Mouse (Mus musculus) left cerebral cortex, adult 8-10 months (tissue): Measurements from ENCODE around the gene Gm6020. TPM values are rescaled to one million over a fixed set of nuclear protein-coding genes. Genes with fewer than 3 reads are reported as not detected.
A peak's percentile ranks its signal among the peaks of the same experiment; 100 is the strongest.
"Not testable (repeated sequence)": the region's sequence is repeated elsewhere in the genome, so short reads cannot be mapped to it uniquely, and the experiment has no call there.

Experiments used
- DNase-seq, 2 experiments: peaks; one replicate each; pipeline ENCODE4 v3.0.0; 2022; ENCODE audit warnings: low spot score in 2 of 2
- total RNA-seq, 4 experiments: library from RNA; stranded (reverse); gene quantifications; 2 replicates each; pipeline ENCODE4 v1.2.4; 2022

Gm6020 gene
- total RNA-seq, result not detected

DNA sequence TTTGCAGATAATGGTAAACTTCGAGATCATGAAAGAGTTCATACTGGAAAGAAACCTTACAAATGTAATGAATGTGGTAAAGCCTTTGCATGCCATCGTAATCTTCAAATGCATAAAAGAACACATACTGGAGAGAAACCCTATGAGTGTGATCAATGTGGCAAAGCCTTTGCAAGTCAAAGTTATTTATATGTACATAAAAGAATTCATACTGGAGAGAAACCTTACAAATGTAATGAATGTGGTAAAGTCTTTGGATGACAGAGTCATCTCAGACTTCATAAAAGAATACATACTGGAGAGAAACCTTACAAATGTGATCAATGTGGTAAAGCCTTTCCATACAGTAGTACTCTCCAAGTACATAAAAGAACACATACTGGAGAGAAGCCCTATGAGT, at the start of gene Gm6020:
Gene Gm6020, plus strand, starts transcription at position 301 of the 400 bp plus-strand sequence.
- not testable (repeated sequence) for DNase-seq

DNA sequence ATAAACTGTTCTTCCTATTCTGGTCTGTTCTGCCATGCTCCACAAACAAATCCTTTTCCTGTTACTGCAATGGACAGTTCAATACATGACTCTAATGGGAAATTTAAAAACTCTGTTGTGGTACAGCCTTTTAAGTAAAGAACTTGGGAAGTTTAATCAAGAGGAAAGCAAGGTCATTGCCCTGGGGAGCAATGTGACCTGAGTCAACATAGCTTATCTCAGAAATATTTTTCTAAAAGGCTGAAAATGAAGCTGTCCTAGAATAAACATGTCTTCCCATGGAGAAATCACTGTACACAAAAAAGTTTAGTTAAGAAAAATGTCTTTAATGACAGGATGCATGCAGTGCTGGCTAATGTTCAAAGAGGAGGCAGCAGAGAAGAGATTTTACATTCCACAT, 45.0 kb upstream of the Gm6020 start:
- DNase-seq, result no peak

GRCm38 (mm10) chr19:61140342-61141206, 43.1 kb upstream of the Gm6020 start, which contains the start of gene Zfp950:
Gene Zfp950 (minus strand): TSS chr19:61140840.
- peak; percentile 62 to 88 for DNase-seq

GRCm38 (mm10) chr19:61141299-61141698, 42.4 kb upstream of the Gm6020 start:
- no peak for DNase-seq

- no peak for DNase-seq
Measured at GRCm38 (mm10) chr19:61151372-61151700, 32.4 kb upstream of the Gm6020 start.

- DNase-seq, result no peak
Measured at GRCm38 (mm10) chr19:61151701-61152420, 31.8 kb upstream of the Gm6020 start.

DNA sequence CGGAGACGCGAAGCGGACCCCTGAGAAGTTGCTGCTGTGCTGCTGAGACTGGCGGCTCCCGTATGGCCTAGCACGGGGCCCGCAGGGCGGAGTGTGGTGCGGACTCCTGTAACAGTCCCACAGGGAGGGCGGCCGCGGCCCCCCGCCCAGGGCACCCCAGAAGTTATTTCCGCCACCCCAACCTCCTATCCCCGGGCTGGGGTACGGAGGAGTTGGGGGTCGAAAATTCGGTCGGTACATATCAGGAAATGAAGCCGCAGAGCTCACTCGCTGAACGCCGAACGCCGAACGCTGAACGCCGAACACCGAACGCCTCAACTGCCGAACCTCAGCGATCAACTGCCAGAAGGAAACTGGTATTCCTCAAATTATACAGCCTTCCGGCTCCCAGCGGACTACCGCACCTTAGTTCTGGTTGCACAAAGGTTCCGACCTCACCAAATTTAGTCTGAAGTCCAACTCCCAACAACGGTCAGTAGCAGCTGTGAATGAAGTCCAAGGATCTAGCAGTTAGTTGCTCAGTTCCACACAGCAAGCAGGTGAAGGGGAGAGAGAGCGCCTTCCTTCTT, 7.8 kb upstream of the Gm6020 start, which contains the start of gene Gm7102:
Gene Gm7102, minus strand, starts transcription at position 554 of the 569 bp plus-strand sequence.
- DNase-seq, result no peak

DNA sequence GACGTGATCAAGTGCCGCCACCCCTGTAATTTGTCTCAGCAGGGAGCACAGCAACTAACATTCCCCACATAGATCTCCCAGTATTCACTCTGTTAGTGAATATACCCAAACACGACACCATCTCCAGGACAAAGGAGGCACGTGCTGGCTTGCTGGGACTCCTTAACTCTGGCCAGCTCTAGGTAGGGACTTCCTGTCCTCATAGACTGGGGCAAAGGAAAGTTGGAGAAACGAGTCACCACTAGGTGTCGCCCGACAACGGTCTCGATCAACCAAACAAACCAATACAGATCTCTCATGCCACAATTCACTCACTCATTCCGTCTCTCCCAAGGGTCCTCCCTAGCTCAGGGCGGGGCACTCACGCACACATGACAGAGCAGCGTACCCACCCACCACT, 15.6 kb downstream of the Gm6020 start:
- DNase-seq, result peak; percentile 70

DNA sequence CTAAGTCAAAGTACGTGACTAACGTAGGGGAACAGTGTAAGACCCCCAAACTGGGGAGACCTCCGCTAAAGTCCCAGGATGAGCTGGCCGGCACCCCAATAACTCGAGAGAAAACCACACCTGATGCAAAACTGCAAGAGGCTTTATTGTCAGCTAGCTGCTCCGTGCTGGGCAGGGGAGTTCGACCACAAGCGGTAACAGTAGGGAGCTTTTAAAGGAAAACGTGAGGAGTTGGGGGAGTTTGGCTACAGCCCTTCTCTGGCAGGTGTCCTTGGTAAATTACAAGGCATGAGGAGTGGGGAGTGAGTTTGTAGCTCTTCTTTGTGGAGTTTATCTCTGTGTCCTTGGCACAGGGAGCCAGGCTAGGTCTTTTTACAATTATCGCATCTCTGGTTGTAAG, 16.1 kb downstream of the Gm6020 start:
- DNase-seq, result peak in 1 of 2 experiments; percentile 30

GRCm38 (mm10) chr19:61207506-61207905, 23.8 kb downstream of the Gm6020 start:
- not testable (repeated sequence) for DNase-seq

GRCm38 (mm10) chr19:61223706-61224328, 40.1 kb downstream of the Gm6020 start:
- DNase-seq, result no peak

DNA sequence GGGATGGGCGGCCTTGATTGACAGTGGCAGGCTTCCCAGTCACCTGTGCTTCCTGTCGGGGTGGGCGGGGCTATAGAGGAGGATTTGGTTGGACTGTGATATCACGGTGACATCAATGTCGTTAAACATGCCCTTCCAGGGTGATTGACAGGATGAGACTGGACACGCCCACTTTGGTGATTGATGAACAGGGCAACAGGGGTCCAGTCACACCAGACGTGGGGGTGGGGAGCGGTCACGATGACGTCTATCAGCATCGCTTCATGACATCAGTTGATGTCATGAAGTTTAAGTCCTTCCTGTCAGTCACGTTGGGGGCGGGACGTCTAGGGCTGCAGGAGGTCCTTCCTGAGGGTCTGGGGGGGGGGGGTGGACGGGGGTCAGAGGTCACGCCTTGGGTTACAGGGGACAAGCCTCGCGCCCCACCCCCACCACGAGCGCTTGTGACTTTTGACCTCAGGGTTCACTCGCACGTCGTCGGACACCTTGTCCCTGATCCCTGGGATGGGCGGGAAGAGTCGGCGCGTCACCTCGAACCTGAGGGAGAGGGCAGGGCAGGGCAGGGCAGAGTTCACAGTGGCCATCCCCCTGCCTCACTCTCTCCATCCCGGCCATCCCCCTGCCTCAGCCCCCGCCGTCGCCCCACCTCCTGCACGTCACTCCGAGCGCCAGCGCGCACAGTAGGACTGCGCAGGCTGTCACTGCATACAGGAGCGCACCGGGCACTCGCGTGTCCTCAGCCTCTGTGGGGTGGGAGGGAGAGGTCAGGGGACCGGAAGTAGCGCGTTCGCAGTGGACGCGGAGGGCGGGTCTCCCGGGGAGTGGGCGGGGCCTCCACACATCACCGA, 41.2 kb downstream of the Gm6020 start:
- DNase-seq, result peak in 1 of 2 experiments; percentile 42

DNA sequence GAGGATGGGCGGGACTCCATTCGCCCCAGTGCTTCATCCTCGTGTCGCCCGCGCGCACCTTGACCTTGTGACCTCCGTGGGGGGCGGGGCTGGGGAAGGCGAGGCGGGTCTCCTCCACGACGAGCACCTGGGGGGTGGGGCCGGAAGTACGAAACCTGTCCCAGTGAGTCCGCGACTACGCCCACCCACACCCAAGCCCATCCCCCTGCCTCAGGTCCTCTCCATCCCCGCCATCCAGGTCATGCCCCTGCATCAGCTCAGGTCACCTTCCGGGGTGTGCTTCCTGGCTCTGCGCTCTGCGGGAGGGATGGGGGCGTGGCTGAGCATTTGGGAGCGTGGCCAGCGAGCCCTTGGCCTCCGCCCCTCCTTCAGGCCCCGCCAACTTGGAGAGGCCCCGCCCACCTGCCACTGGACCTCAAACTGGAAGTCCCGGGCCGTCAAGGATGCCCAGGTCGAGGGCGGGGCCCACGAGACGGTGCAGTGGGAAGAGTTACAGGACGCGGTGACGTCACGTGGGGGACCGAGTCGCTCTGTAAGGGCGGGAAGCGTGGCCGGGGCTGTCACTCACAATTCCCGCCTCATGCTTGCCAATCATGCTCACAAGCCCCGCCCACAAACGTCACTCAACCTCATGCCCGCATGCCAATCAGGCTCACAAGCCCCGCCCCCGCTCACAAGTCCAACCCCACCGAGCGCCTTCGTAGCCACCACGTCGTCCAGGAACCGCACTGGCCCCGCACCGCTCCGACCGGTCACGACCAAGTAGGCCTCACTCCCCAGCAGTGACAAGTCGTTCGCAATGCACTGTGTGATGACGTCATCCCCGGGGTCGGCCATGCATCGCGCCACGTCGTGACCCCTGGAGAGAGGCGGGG, 42.1 kb downstream of the Gm6020 start:
- DNase-seq, result peak; percentile 72 to 94

DNA sequence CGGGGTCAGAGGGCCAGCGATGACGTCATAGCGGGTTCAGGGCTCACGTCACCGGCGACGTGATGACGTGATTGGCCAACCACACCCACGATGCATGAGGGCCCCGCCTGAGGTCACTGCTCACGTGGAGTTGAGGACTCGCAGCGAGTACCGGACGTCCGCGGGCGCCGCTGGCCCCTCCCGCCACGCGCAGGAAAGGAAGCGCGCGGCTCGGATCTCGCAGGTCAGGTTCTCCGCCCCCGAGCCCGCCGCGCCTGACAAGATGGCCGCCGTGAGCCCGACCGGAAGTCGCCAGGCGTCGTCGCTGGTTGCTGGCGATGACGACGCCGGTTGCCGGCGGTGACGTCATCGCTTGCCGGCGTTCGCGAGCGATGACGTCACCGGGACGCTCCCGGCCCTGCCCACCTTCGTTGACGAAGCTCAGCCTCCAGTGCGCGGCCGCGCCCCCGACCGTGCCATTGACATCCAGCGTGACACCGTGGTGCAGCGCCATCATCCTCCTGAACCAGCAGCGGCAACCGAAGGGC, 42.8 kb downstream of the Gm6020 start:
- DNase-seq, result peak in 1 of 2 experiments; percentile 75

DNA sequence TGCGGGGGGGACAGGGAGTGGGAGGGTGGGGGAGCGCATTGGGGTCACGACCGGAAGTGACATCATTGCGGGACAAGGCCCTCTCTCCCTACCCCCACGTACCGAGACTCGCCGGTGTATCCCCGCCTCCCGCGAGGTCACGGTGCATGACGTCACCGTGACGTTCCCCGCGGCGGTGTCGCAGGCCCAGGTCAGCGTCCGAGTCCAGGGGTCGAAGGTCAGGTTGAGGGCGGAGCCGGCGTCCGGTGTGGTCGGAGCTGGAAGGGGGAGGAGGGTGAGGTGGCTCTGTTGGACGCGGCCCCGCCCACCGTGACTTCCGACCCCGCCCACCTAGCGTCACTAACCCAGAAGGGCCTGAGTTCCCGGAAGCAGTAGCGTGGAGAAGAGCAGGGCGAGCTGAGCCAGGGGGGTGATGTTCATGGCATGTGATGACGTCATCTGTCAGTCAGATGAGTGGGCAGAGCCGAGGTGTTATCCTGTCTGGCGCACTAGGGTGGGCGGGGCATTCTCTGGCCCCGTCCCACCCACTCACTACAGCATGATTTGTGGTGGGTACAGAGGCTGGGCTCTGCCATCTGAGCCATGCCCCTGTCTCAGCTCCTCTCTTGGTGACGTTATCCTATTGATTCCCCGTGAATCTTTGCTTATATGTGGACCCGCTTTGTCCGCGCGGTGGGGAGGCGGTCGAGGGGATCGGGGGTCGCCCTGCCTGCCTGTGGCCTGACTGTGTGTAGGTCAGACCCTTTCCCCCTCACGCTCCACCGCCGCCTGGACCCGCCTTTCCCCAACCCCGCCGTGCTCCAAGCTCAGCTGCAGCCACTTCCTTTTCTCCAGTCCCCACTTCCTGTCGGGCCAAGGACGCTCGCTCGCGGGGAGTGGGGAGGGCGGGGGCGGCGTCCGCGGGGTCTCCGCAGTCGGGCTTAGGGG, 43.5 kb downstream of the Gm6020 start:
- peak; percentile 69 to 94 for DNase-seq

- DNase-seq, result peak in 1 of 2 experiments; percentile 40
Measured at GRCm38 (mm10) chr19:61227941-61228701, 44.4 kb downstream of the Gm6020 start, which contains the start of gene Csf2ra. Gene Csf2ra (minus strand): TSS chr19:61228429.
